Mouse (Mus musculus) CD4-positive helper T cell, adult 2 months (primary cell): ENCODE results near the gene Mapk7.

Experiments used
- DNase-seq: peaks from one replicate; pipeline ENCODE4 v3.0.0-alpha.2; 2012; ENCODE audit warnings: low read depth, missing footprints, low spot score

The Mapk7 gene

DNA sequence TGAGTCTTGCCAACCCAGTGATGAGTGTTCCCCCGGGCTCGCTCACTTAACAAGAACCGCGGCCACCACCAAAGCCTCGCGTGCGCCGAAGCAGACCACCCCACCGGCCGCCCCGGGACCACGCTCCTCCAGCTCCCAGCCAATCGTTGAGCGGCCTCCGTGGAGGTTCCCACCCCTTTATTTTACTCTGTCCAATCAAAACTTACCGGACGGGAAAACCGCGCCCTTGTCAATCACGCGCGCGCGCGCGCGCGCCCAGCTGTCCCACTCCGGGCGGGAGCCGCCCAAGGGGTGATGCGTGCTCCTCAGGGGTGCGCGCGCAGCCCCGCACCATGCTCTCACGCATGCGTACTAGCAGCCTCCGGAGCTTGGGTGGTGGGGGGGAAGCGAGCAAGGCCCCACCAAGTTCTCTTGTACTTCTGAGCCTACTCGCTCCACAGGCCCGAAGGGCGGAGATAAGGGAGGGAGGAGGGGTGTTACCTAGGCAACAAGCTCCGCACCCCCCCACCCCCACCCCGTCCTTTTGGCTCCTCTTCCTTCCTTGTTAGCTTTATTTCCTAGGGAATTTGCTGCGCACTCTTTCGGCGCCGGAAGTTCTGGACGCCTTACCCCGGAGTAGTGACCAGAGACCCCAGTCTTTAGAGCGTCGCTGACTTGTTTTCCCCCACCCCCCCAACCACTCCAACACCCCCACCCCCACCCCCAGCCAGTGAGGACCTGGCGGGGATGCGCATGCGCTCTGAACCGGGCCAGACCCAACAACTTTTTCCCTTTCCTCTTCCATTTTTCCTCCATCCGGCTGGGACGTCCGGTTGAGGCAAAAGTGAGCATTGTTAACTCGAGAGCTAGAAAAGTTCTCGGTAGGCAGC, at the start of gene Mapk7:
TSS of gene Mapk7 (minus strand) at position 278 of the 869 bp plus-strand sequence.
- peak; percentile 100 for DNase-seq

DNA sequence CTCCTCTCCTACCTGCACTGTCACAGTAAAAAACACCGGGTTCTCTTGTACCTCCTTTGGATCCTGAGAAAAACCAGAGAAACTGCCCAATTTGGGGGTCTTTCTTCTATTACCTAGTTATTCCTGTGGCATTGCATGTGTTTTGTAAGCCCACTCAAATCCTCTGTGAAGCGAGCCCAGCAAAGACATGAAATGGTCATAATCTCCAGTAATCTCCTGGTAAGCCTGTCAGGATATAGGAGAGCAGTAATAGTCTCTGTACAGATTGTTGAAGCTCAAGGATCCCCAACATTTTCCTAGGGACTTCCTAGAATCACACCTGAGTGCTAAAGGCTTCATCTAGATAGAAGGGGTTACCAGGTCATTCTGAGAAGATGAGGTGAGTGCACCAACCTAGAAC, 46.9 kb upstream of the Mapk7 start:
- no peak for DNase-seq

DNA sequence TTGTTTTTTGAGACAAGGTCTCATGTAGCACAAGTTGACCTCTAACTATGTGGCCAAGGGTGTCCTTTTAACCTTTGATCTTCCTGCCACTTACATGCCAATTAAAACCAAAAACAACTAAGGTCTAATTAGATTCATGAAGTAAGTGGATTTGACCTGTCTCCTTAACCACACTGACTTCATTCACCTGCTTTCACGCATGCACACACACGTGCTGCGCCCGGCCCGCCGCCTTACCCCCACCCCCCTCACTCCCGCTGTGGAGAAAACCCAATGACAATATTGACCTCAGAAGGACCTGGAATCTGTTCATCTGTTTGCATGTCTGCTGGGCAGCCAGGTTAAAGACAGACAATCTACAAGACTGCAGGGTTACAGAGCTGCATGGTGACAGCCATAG, 46.4 kb upstream of the Mapk7 start:
- DNase-seq: no peak

DNA sequence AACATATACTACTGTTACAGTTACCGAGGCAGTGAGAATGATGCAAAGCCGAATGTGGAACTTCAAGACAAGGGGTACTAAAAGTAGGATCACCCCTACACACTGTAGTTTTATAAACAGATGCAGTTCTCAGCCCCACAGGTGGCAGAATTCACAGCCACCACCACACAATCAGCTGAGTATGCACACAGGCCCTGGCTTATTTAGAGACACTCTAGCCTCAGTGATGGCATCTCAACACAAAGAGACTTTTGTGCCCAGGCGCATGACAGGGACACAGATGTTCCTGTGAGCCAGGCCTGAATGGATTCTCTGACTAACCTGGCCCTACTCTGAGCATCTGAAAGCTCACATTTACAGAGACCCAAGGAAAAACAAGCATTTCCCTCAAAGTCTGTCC, 43.2 kb upstream of the Mapk7 start:
- no peak for DNase-seq

- DNase-seq: no peak
Observed at GRCm38 (mm10) chr11:61536952-61537351, 42.7 kb upstream of the Mapk7 start.

GRCm38 (mm10) chr11:61535530-61535929, 41.3 kb upstream of the Mapk7 start:
- no peak for DNase-seq

GRCm38 (mm10) chr11:61533571-61533970, 39.4 kb upstream of the Mapk7 start:
- no peak for DNase-seq

DNA sequence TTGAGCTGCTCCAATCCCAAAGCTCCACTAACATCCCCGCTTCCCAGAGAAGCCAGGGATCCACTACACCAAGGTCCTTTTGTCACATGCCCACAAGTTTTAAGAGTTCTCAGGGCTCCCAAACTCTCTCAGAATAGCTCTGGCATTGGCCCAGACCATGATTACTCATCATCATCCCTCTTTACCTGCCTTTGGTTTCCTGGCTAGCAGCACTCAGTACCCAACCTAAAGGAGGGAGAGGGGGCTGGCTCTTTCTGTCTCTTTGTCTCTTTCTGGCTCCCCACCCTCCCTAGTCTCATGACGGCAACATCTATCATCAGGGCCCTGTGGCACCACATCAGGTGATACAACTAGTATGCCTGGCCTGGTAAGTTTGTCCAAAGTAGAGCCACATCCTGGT, 38.6 kb upstream of the Mapk7 start:
- no peak for DNase-seq

DNA sequence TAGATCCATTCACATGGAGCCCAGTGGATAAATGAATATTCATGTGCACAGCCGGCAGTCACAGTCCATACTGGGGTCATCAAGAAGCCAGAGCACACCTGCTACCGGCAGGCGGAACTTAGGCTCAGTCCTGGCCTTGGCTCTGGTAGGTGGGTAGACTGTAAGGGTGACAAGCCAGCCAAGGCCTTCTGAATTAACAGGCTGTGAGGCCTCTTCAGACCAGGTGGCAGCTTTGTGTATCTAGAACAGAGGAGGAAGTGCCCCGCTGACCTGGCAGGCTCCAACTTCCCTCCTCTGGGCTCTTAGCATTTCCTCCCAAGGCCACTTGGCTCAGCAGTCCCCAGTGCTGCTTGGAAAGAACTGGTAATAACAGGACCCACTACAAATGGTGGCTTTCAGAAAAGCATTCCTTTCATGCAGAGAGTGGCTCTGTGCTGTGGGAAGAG, 35.1 kb upstream of the Mapk7 start:
- DNase-seq: no peak

GRCm38 (mm10) chr11:61526872-61527271, 32.7 kb upstream of the Mapk7 start:
- no peak for DNase-seq

DNA sequence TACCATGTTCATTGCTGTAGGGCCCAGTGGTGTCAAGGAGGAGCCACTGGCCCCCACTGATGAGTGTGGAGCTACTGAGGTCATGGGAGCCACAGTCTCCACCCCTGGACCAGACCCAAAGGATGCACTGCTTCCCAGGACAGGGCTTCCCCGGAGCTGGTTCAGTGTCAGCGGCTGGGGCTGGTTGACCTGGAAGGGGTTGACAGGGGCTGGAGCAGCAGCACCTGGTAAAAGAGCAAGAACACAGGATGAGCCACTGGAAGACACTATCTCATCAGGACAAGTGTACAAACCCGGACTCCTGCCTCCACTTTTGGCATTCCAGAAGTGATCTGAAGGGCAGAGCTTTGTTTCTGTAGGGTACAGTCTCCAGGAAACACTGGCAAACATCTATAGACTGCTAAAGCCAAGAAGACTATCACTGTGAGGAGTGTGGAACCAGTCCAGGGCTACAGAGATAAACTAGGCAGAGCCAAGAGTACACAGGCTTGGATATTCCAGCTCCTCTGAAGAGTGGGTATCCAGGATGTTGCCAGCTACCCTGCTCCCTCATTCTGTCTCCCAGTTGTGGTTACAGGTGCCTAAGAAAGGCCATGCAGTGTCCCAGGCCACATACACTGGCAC, 25.4 kb upstream of the Mapk7 start:
- DNase-seq: no peak

- DNase-seq: no peak
Observed at GRCm38 (mm10) chr11:61518871-61519270, 24.7 kb upstream of the Mapk7 start.

GRCm38 (mm10) chr11:61517971-61518370, 23.8 kb upstream of the Mapk7 start:
- DNase-seq: no peak

DNA sequence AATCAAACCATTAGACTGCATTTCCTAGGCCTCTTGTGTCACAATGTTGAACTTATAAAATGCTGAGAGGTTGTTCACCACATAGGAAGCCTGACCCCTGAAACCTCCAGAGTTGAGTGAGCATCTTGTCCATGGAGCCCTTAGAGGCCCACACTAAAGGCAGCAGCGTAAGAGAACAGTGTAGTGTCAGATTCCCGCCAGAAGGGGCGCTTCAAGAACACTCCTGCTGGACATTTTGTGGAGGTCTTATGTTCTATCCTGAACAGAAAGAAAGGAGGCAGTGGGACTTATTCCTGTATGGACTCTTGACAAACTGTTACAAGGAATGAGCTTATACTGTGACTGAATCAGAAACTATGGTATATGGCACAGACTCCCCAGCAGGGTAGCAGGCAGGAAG, 20.7 kb upstream of the Mapk7 start:
- DNase-seq: peak; percentile 16

DNA sequence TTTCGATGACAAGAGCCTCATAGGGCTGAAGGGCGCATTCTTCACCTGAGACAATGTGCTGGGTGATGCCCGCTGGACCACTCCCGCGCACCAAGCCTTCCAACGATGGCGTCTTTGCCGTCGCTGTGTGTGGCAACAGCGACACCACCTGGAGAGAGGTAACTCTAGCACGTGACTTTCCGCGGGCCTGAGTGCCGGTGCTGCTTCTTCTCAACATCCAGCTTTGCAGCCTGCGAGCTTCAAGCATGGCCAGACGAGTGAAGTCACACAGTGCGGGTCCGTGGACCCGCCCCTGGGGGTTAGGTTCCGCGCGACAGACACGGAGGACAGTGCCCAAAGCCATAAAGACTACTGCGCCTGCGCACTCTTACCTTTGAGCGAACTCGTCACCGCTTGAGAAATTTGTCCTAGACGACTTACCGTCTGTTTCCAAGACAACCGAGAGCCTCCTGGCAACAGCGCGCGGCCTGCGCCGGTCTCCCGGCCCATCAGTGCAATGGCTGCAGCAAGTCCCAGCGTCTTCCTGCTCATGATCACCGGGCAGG, 10.6 kb upstream of the Mapk7 start, which contains the start of gene B9d1:
TSS of gene B9d1 (plus strand) at position 432 of the 545 bp plus-strand sequence.
- DNase-seq: peak; percentile 96

GRCm38 (mm10) chr11:61503933-61504332, 9.7 kb upstream of the Mapk7 start:
- DNase-seq: no peak

- peak; percentile 25 for DNase-seq
Observed at GRCm38 (mm10) chr11:61498736-61499504, 4.7 kb upstream of the Mapk7 start.

DNA sequence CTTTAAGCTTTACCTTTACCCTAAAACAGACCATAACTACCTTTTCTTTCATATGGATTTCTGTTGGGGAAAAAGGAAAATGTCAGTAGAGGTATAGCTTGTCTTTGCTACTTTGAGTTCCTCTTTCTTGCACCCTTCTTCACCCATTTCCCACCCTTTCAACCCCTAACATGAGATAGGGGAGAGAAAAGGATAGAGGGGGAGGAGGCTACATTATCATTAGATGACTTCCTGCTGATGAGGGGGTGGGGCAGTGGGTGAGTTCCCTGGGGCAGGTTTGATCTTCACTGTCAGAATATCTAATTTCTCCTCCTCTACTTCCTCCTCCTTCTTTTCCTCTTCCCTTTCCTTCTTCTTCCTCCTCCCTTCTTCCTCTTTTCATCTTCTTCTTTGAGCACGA, 3.3 kb upstream of the Mapk7 start:
- DNase-seq: no peak

- DNase-seq: no peak
Observed at GRCm38 (mm10) chr11:61495528-61495927, 1.3 kb upstream of the Mapk7 start.

- no peak for DNase-seq
Observed at GRCm38 (mm10) chr11:61493525-61494128, 579 bp downstream of the Mapk7 start.

DNA sequence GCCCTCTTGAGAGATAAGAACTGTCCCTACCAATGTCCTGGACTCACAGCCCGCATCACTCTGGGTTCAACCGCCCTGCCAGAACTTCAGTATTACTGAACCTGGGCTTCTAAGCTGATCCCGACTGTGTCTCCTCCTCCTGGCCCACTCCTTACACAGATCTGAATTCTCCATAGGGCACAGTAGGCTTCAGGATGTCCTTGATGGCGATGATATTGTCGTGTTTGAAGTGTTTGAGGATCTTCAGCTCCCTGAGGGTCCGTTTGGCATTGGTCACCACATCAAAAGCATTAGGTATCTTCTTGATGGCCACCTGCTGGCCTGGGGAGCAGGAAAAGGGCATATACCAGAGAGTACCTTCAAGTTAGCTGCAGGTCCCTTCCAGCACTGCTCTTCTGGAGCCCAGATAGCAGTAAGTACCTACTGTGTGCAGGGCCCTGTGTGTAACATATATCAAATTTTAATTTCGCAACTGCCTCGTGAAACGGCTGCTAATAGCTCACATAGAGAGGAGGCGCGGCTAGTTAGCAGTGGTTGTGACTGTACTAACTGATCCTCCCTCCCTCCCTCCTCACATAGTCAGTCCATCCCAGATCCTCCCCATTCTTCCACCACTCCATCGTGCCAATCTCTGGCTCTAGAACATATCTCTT, 1.3 kb downstream of the Mapk7 start:
- DNase-seq: no peak
